Comparison of ENCODE assay signal across 10 mouse cellular contexts in genomic region chr9:116328201-116328600, GRCm38 (mm10).
DNase-seq lines count a peak whose midpoint lies in the region; ATAC-seq and TF ChIP-seq lines count a peak whose summit lies in the region.
"Had no signal": no experiment of that assay in that cellular context is flagged by ENCODE, and none has a peak within 500 bp of the region (broad histone marks: within the 10 kb centered on the region; RNA-seq: fewer than 3 reads in every experiment).

No protein-coding gene starts in this region.

- H3K4me3 ChIP-seq in hindbrain, embryonic 10.5 days: no peak overlapping the region
- H3K4me3 ChIP-seq in hindbrain, postnatal 0 days (ENCODE audit: low read length): no peak overlapping the region
- H3K4me3 ChIP-seq in CH12.LX (replicated peaks in 1 of 3; ENCODE audit: low read depth in 2 of 3, low read length in 2 of 3, poor library complexity in 1 of 3): no peak overlapping the region
- no peak overlapping the region for H3K4me3 ChIP-seq in kidney, adult 2 months (ENCODE audit: insufficient read depth, low read depth, low read length)
- no peak overlapping the region for H3K4me3 ChIP-seq in neural tube, embryonic 15.5 days (replicated peaks)
- H3K4me3 ChIP-seq: embryonic facial prominence, embryonic 12.5 days had no signal

- no peak for TF ChIP-seq POLR2A in CH12.LX (IDR thresholded peaks at IDR 0.05; ENCODE audit: low read depth, low read length)
- no peak for TF ChIP-seq POLR2A in kidney, adult 2 months (IDR thresholded peaks at IDR 0.05; ENCODE audit: low read depth, low read length)

- no peaks in the 10 kb centered on the region for H3K9me3 ChIP-seq in hindbrain, embryonic 10.5 days
- no peaks in the 10 kb centered on the region for H3K9me3 ChIP-seq in hindbrain, postnatal 0 days (ENCODE audit: low read length)
- no peaks in the 10 kb centered on the region for H3K9me3 ChIP-seq in CH12.LX (replicated peaks; ENCODE audit: low read length)
- no peaks in the 10 kb centered on the region for H3K9me3 ChIP-seq in neural tube, embryonic 15.5 days (replicated peaks)
- H3K9me3 ChIP-seq: embryonic facial prominence, embryonic 12.5 days had no signal

- H3K27ac ChIP-seq in hindbrain, embryonic 10.5 days: peak overlapping the region; percentile 79
- no peak overlapping the region for H3K27ac ChIP-seq in hindbrain, postnatal 0 days
- peak overlapping the region; percentile 78 for H3K27ac ChIP-seq in CH12.LX (ENCODE audit: insufficient read depth, low read depth)
- 0 out of 2 replicates have a peak overlapping the region, but pooled peaks have one; percentile 59 for H3K27ac ChIP-seq in kidney, adult 2 months (ENCODE audit: insufficient read depth, low read depth, low read length)
- H3K27ac ChIP-seq in neural tube, embryonic 15.5 days (replicated peaks): no peak overlapping the region
- H3K27ac ChIP-seq: embryonic facial prominence, embryonic 12.5 days had no signal

- no peaks in the 10 kb centered on the region for H3K36me3 ChIP-seq in hindbrain, embryonic 10.5 days
- no peaks in the 10 kb centered on the region for H3K36me3 ChIP-seq in hindbrain, postnatal 0 days (ENCODE audit: insufficient read depth, low read length)
- no peaks in the 10 kb centered on the region for H3K36me3 ChIP-seq in CH12.LX (replicated peaks in 1 of 2; ENCODE audit: control insufficient read depth in 1 of 2, insufficient read depth in 1 of 2, low read length in 1 of 2)
- H3K36me3 ChIP-seq in kidney, adult 2 months (ENCODE audit: control insufficient read depth, insufficient read depth, low read length): no peaks in the 10 kb centered on the region
- H3K36me3 ChIP-seq in neural tube, embryonic 15.5 days: no peaks in the 10 kb centered on the region
- H3K36me3 ChIP-seq: embryonic facial prominence, embryonic 12.5 days had no signal

- 11% methylated on average over 3 of the region's 3 CpGs for WGBS in hindbrain, embryonic 10.5 days
- WGBS in hindbrain, postnatal 0 days: 19% methylated on average over 3 of the region's 3 CpGs
- WGBS in kidney, adult 2 months: 37% methylated on average over 3 of the region's 3 CpGs
- WGBS in neural tube, embryonic 15.5 days: 34% methylated on average over 3 of the region's 3 CpGs

- TF ChIP-seq CTCF in hindbrain, postnatal 0 days (IDR thresholded peaks at IDR 0.05; ENCODE audit: low read depth): no peak
- no peak for TF ChIP-seq CTCF in CH12.LX (conservative IDR thresholded peaks at IDR 0.05 in 1 of 2, IDR thresholded peaks at IDR 0.05 in 1 of 2; ENCODE audit: low read depth in 2 of 2, low read length in 2 of 2)
- TF ChIP-seq CTCF in kidney, adult 2 months (conservative IDR thresholded peaks at IDR 0.05; ENCODE audit: insufficient read depth, insufficient read length, low read depth, low read length): no peak

- peaks cover 6% of the 10 kb centered on the region; the same call in 1 of the 2 replicates for H3K4me1 ChIP-seq in hindbrain, embryonic 10.5 days (replicated peaks)
- no peaks in the 10 kb centered on the region for H3K4me1 ChIP-seq in hindbrain, postnatal 0 days (ENCODE audit: insufficient read depth, low read length)
- H3K4me1 ChIP-seq in CH12.LX (ENCODE audit: control insufficient read depth in 1 of 2, insufficient read depth in 2 of 2): peaks cover 52 to 97% of the 10 kb centered on the region in 2 experiments
- no peaks in the 10 kb centered on the region for H3K4me1 ChIP-seq in kidney, adult 2 months (ENCODE audit: control insufficient read depth, insufficient read depth, low read length)
- 0 out of 2 replicates have a peak, but pooled peaks cover 3% of the 10 kb centered on the region for H3K4me1 ChIP-seq in neural tube, embryonic 15.5 days
- H3K4me1 ChIP-seq: embryonic facial prominence, embryonic 12.5 days had no signal

- H3K9ac ChIP-seq in hindbrain, postnatal 0 days (replicated peaks; ENCODE audit: low read length): no peak overlapping the region
- peak overlapping the region; percentile 50 for H3K9ac ChIP-seq in CH12.LX (ENCODE audit: insufficient read depth, low read depth)
- no peak overlapping the region for H3K9ac ChIP-seq in neural tube, embryonic 15.5 days (replicated peaks)
- H3K9ac ChIP-seq: embryonic facial prominence, embryonic 12.5 days had no signal

- ATAC-seq in hindbrain, postnatal 0 days: no peak
- ATAC-seq in neural tube, embryonic 15.5 days (ENCODE audit: low FRiP score): no peak

- no peak for TF ChIP-seq RAD21 in CH12.LX (IDR thresholded peaks at IDR 0.05; ENCODE audit: low read depth, low read length)

- in situ Hi-C loops in CH12.LX (cut with MboI; ENCODE audit: low pct_ligation_motif_present, low pct_unique_long_range_greater_than_20kb, low sequenced_read_pairs): loop anchor here (10.0 kb wide), 2 partner anchors 113 to 243 kb away; no protein-coding TSS in a partner anchor

- no peak for TF ChIP-seq EP300 in CH12.LX (IDR thresholded peaks at IDR 0.05; ENCODE audit: low read length)

- DNase-seq in hindbrain, embryonic 10.5 days (ENCODE audit: low spot score): no peak
- DNase-seq in hindbrain, postnatal 0 days (ENCODE audit: low spot score): no peak
- DNase-seq in CH12.LX (ENCODE audit: extremely low read depth): no peak
- DNase-seq in NIH3T3 (ENCODE audit: low read depth): peak; percentile 15
- DNase-seq in kidney, adult 2 months: peak; percentile 80
- no peak for DNase-seq in left cerebral cortex, adult 18-20 months (ENCODE audit: low spot score in 2 of 2)
- DNase-seq: liver had no signal

- no peaks in the 10 kb centered on the region for H3K79me2 ChIP-seq in CH12.LX (replicated peaks; ENCODE audit: control insufficient read depth, extremely low read depth, insufficient read depth, poor library complexity, severe bottlenecking)

- no peaks in the 10 kb centered on the region for H3K27me3 ChIP-seq in hindbrain, embryonic 10.5 days (ENCODE audit: insufficient read depth, poor library complexity, severe bottlenecking)
- no peaks in the 10 kb centered on the region for H3K27me3 ChIP-seq in hindbrain, postnatal 0 days (ENCODE audit: insufficient read depth, low read length)
- no peaks in the 10 kb centered on the region for H3K27me3 ChIP-seq in CH12.LX (replicated peaks)
- H3K27me3 ChIP-seq in kidney, adult 2 months (replicated peaks; ENCODE audit: control insufficient read depth, insufficient read depth, low read length): no peaks in the 10 kb centered on the region
- H3K27me3 ChIP-seq in neural tube, embryonic 15.5 days (replicated peaks): no peaks in the 10 kb centered on the region
- H3K27me3 ChIP-seq: embryonic facial prominence, embryonic 12.5 days had no signal

- no peak overlapping the region for H3K4me2 ChIP-seq in hindbrain, postnatal 0 days (ENCODE audit: low read depth, low read length)
- 0 out of 2 replicates have a peak overlapping the region, but pooled peaks have one; percentile 9 for H3K4me2 ChIP-seq in CH12.LX (ENCODE audit: insufficient read depth, low read depth, poor library complexity, severe bottlenecking)
- H3K4me2 ChIP-seq in neural tube, embryonic 15.5 days: no peak overlapping the region
- H3K4me2 ChIP-seq: embryonic facial prominence, embryonic 12.5 days; midbrain, embryonic 11.5 days had no signal

- dilution Hi-C loops in CH12.LX (cut with MboI; ENCODE audit: extremely low pct_ligation_motif_present, extremely low pct_unique_long_range_greater_than_20kb, low sequenced_read_pairs): no loop called here

TF ChIP-seq in CH12.LX, 34 proteins besides CTCF, POLR2A, EP300 and RAD21:
- TF ChIP-seq E2F4 (IDR thresholded peaks at IDR 0.05; ENCODE audit: insufficient replicate concordance, low read depth, low read length): no peak
TF ChIP-seq in CH12.LX: peak in this region for 0.

Comparison
In these comparisons a context has a peak if more than half of its experiments do, and no peak if none do; other contexts are left out.
1. H3K27ac ChIP-seq: peak in hindbrain, embryonic 10.5 days (single experiment), CH12.LX (single experiment) and kidney, adult 2 months (single experiment); none in hindbrain, postnatal 0 days (single experiment) and neural tube, embryonic 15.5 days (single experiment).
2. DNase-seq: peak in NIH3T3 (single experiment) and kidney, adult 2 months (single experiment); none in hindbrain, embryonic 10.5 days (single experiment), hindbrain, postnatal 0 days (single experiment), CH12.LX (single experiment) and left cerebral cortex, adult 18-20 months (0 of 2).